Mouse (Mus musculus) midbrain, embryonic 10.5 days (tissue): Measurements from ENCODE around the gene Rgma. TPM values are rescaled to one million over a fixed set of nuclear protein-coding genes. Genes with fewer than 3 reads are reported as not detected.

Source experiments
- DNase-seq: peaks from one replicate; pipeline ENCODE4 v3.0.0-alpha.2; 2017; ENCODE audit warnings: low spot score
- H3K27ac ChIP-seq: fragments of 300-500 bp; sonication (generic); replicated peaks from 2 replicates; pipeline ENCODE4 v1.5.1; 2016; ENCODE audit warnings: mild to moderate bottlenecking
- H3K27me3 ChIP-seq: fragments of 300-500 bp; sonication (generic); 2 replicates; pipeline ENCODE4 v1.6.1; 2016; ENCODE audit warnings: low read depth, mild to moderate bottlenecking; ENCODE audit not compliant: poor library complexity, severe bottlenecking
- H3K36me3 ChIP-seq: fragments of 300-500 bp; sonication (generic); 2 replicates; pipeline ENCODE4 v1.6.1; 2016; ENCODE audit warnings: mild to moderate bottlenecking, moderate library complexity
- H3K4me1 ChIP-seq: fragments of 300-500 bp; sonication (generic); 2 replicates; pipeline ENCODE4 v1.6.1; 2016
- H3K4me3 ChIP-seq: fragments of 300-500 bp; sonication (generic); 2 replicates; pipeline ENCODE4 v1.5.1; 2016; ENCODE audit warnings: mild to moderate bottlenecking, moderate library complexity
- H3K9me3 ChIP-seq: fragments of 300-500 bp; sonication (generic); replicated peaks from 2 replicates; pipeline ENCODE4 v1.6.1; 2016; ENCODE audit warnings: mild to moderate bottlenecking
- WGBS: fragments of 180-500 bp; shearing (Covaris S2); methylation state at CpG from one replicate; pipeline ENCODE4 v1.1.7; 2016; 5-methylcytosine and 5-hydroxymethylcytosine counted together
- polyA plus RNA-seq: library from polyadenylated mRNA; unstranded; fragments of >200 nt; fragmentation: Nextera tagmentation; extraction: Ambion mirVana; gene quantifications from 2 replicates; pipeline ENCODE4 v1.2.1, GENCODE M21; 2016

Rgma gene
- polyA plus RNA-seq, 1 experiment from 2014 or later: 51.2 TPM

DNA sequence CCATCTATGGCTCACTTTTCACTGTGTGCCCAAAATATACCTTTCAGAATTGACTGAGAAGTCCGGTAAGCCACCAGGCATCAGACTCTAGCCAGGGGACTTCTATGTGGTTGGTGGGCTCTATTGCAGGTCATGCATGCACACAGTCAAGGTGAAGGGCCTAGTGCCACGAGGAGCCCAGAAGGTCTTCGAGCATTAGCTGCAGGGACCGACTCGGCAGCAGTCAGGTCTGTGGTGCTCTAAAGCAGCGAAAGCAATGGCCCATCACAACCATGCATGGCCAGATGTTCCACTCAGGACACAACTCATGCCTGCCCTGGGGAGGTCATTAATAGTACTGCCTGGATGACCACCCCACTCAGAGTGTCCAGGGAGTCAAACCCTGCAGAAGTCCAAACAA, 52.5 kb downstream of the Rgma start:
- Histone ChIP-seq H3K9me3 (no peaks in the 10 kb centered on the region), H3K4me3 (no peak overlapping the region), H3K27me3 (no peaks in the 10 kb centered on the region), H3K36me3 (peaks cover 54% of the 10 kb centered on the region), H3K27ac (no peak overlapping the region), H3K4me1 (peaks cover 27% of the 10 kb centered on the region)
- no peak for DNase-seq
- WGBS: 97% methylated on average over 6 of the region's 6 CpGs

GRCm38 (mm10) chr7:73428525-73428924, 53.2 kb downstream of the Rgma start:
- Histone ChIP-seq H3K36me3 (peaks cover 61% of the 10 kb centered on the region), H3K4me3 (no peak overlapping the region), H3K9me3 (no peaks in the 10 kb centered on the region), H3K27ac (no peak overlapping the region), H3K27me3 (no peaks in the 10 kb centered on the region), H3K4me1 (peaks cover 20% of the 10 kb centered on the region)
- 87% methylated on average over 3 of the region's 3 CpGs for WGBS
- no peak for DNase-seq

DNA sequence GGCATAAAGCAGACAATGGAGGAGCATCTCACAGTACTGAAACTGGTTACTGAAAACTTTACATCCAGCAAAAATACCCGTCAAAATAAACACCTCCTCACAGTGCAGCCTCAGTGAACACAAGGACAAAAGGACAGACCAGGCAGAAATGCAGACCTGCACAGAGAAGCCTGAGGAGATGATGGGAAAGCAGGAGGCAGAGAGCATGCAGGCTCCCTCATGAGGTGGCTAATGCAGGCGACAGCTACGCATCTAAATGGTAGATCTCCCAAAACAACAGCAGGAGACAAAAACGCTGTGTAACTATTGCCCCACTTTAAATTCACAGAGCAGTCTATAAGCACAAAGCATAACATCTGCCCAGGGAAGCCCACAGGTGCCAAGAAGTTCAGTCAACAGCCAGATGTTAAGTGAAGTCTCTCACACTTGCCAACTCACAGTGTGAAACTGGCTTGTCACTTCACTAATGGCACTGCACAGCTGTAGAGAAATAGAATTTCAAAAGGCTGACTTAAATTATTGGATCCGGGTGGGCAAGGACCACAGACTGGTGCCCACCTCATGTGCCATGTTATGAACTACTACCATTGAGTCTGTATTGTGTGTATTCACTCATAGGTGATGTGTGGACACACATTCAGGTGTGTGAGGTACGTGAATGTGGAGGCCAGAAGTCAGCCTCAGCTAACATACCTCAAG, 58.5 kb downstream of the Rgma start:
- H3K4me3 ChIP-seq: no peak overlapping the region
- no peaks in the 10 kb centered on the region for H3K4me1 ChIP-seq
- peaks cover 88% of the 10 kb centered on the region for H3K36me3 ChIP-seq
- H3K27me3 ChIP-seq: no peaks in the 10 kb centered on the region
- no peak overlapping the region for H3K27ac ChIP-seq
- DNase-seq: no peak
- H3K9me3 ChIP-seq: no peaks in the 10 kb centered on the region
- 86% methylated on average over 6 of the region's 6 CpGs for WGBS

GRCm38 (mm10) chr7:73434336-73434677, 59.0 kb downstream of the Rgma start:
- H3K4me3 ChIP-seq: no peak overlapping the region
- no peaks in the 10 kb centered on the region for H3K4me1 ChIP-seq
- no peak overlapping the region for H3K27ac ChIP-seq
- H3K36me3 ChIP-seq: peaks cover 88% of the 10 kb centered on the region
- DNase-seq: no peak
- no peaks in the 10 kb centered on the region for H3K9me3 ChIP-seq
- 97% methylated on average over 2 of the region's 2 CpGs for WGBS
- H3K27me3 ChIP-seq: no peaks in the 10 kb centered on the region

DNA sequence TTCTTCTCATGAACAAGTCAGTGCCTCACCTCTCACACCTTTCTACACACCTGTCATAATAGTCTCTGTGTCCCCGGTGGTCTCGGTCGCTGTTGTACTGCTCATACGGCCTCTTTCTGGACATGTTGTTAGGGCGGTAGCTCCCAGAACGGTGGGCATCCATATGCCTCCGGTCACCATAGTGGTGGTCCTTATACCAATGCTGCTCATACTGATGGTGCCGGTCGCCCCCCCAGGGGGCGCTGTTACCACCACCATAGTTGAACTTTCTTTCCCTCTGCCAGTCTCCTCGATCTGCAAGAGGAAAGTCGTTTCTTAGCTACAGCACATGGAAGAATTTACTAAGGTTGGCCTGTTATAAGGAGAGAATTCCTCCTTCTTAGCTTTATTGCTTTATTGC, 60.4 kb downstream of the Rgma start:
- 83% methylated on average over 12 of the region's 12 CpGs for WGBS
- Histone ChIP-seq H3K27ac (no peak overlapping the region), H3K36me3 (peaks cover 88% of the 10 kb centered on the region), H3K9me3 (no peaks in the 10 kb centered on the region), H3K27me3 (no peaks in the 10 kb centered on the region), H3K4me3 (no peak overlapping the region), H3K4me1 (no peaks in the 10 kb centered on the region)
- no peak for DNase-seq

- Histone ChIP-seq H3K4me1 (no peaks in the 10 kb centered on the region), H3K9me3 (no peaks in the 10 kb centered on the region), H3K27me3 (no peaks in the 10 kb centered on the region), H3K27ac (no peak overlapping the region), H3K4me3 (no peak overlapping the region), H3K36me3 (peaks cover 100% of the 10 kb centered on the region)
- DNase-seq: no peak
- WGBS: 95% methylated on average over 3 of the region's 3 CpGs
These were observed 66.5 kb downstream of the Rgma start for GRCm38 (mm10) chr7:73441802-73442201.

- Histone ChIP-seq H3K9me3 (no peaks in the 10 kb centered on the region), H3K36me3 (peaks cover 100% of the 10 kb centered on the region), H3K4me3 (no peak overlapping the region), H3K4me1 (no peaks in the 10 kb centered on the region), H3K27me3 (no peaks in the 10 kb centered on the region), H3K27ac (no peak overlapping the region)
- WGBS: 96% methylated on average over 4 of the region's 4 CpGs
- no peak for DNase-seq
These were observed 66.9 kb downstream of the Rgma start for GRCm38 (mm10) chr7:73442246-73442645.

DNA sequence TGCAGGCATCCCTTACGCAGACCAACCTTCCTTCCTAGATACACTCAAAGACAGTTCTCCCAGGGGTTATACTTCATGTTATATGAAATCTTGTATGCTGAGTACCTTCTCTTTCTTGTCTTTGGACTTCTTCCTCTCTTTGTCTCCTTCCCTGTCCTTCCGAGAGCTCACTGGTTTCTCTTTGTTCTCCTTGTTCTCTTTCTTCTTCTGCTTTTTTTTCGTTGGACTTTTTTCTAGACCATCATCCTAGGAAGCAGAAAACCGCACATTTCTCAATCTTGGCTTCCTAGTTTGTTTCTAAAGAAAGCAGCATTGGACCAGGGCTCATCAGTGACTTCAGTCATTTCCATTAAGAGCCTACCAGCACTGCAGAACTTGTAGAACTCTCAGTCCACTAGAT, 76.3 kb downstream of the Rgma start:
- H3K4me3 ChIP-seq: no peak overlapping the region
- no peak overlapping the region for H3K27ac ChIP-seq
- 97% methylated on average over 4 of the region's 4 CpGs for WGBS
- no peak for DNase-seq
- H3K36me3 ChIP-seq: peaks cover 100% of the 10 kb centered on the region
- no peaks in the 10 kb centered on the region for H3K27me3 ChIP-seq
- H3K4me1 ChIP-seq: no peaks in the 10 kb centered on the region
- H3K9me3 ChIP-seq: no peaks in the 10 kb centered on the region

DNA sequence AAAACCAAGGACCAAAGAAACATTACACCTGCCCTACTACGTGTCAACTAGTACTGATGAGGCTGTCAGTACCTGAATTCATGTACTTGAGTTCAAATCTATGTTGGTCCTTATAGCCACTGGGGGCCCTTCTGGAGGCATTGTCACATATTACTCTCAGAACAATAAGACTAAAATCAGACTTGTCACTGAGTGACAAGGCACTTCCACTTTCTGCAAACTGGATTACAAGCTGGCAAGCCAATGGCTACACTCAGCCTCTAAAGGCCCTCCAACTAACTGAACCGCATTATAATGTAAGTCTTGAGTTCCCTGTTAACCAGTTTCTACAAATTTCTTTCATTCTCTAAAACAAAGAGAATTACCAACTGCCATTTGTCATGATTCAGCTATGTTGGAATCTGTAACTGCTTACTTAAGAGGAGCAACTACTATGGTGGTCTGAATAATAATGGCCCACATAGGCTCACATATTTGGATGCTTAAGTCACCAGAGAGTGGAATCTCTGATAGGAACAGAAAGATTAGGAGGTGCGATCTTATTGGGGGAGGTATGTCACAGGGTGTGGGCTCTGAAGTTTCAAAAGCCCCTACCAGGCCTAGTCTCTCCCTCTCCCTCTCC, 77.0 kb downstream of the Rgma start:
- no peak overlapping the region for H3K27ac ChIP-seq
- H3K27me3 ChIP-seq: no peaks in the 10 kb centered on the region
- no peaks in the 10 kb centered on the region for H3K4me1 ChIP-seq
- no peaks in the 10 kb centered on the region for H3K9me3 ChIP-seq
- DNase-seq: no peak
- peaks cover 100% of the 10 kb centered on the region for H3K36me3 ChIP-seq
- 98% methylated on average over 3 of the region's 3 CpGs for WGBS
- no peak overlapping the region for H3K4me3 ChIP-seq

DNA sequence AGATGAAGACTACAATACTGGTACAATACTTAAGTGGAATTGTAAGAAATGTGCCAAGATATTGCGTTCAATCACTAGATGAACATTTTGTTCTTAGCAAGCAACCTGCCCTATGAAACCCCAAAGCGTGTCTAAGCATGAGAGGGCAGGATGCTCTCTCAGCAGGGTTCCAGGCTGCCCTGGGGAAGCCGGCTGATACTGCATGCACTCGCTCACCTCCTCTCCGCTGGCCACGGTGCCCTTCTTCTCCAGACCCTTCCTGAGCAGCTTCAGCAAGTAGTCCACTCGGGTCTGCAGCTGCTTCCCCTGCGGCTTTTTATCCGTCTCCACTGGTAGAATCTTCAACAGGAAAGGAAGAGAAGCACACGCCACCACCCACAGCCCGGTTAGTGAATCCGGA, 78.8 kb downstream of the Rgma start:
- no peaks in the 10 kb centered on the region for H3K4me1 ChIP-seq
- no peak overlapping the region for H3K4me3 ChIP-seq
- H3K9me3 ChIP-seq: no peaks in the 10 kb centered on the region
- H3K27ac ChIP-seq: no peak overlapping the region
- H3K27me3 ChIP-seq: no peaks in the 10 kb centered on the region
- H3K36me3 ChIP-seq: peaks cover 100% of the 10 kb centered on the region
- WGBS: 90% methylated on average over 12 of the region's 12 CpGs
- DNase-seq: no peak

DNA sequence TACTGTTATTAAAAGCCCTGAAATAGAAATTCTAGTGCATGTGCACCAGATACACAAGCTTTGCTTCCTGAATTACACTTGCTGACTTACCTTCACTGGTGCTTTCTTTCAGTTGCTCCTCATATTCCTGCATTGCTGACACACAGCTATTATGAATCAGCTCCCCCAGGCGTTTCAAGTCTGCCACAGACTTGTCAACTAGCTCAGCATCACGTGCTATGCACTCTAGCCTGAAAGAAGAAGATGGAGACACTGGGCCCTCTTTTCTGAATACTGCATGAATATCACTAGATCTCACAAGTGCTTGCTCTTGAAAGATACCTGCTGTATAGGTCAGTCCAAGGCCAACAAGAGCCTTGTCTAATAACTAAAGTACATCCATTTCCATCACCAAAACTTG, 88.2 kb downstream of the Rgma start:
- Histone ChIP-seq H3K36me3 (peaks cover 98% of the 10 kb centered on the region), H3K4me1 (no peaks in the 10 kb centered on the region), H3K4me3 (no peak overlapping the region), H3K27ac (no peak overlapping the region), H3K9me3 (0 out of 2 replicates have a peak, but pooled peaks cover 3% of the 10 kb centered on the region), H3K27me3 (no peaks in the 10 kb centered on the region)
- no peak for DNase-seq
- 91% methylated on average over 2 of the region's 2 CpGs for WGBS

DNA sequence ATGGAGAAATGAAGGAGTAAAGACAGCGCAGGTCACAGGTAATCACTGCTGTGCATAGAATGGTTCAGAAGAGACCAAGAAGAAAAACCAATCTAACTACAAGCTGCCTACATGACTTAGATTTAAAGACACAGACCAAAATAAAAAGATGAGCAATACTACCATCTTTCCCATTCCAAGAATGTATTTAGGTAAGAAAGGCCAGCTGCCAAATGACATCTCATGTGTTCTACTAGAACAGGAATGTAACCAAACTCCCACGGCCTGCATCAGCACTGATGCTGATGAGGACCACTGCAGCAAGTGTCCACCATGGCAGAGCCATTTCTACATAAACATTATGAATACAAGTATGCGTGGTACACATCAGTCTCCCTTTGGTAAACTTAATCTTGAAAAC, 92.4 kb downstream of the Rgma start:
- H3K27ac ChIP-seq: no peak overlapping the region
- 98% methylated on average over 3 of the region's 3 CpGs for WGBS
- no peaks in the 10 kb centered on the region for H3K4me1 ChIP-seq
- no peak overlapping the region for H3K4me3 ChIP-seq
- DNase-seq: no peak
- no peaks in the 10 kb centered on the region for H3K9me3 ChIP-seq
- no peaks in the 10 kb centered on the region for H3K27me3 ChIP-seq
- peaks cover 100% of the 10 kb centered on the region for H3K36me3 ChIP-seq
